Mouse (Mus musculus): Measurements from ENCODE around the gene Adarb2. TPM values are rescaled to one million over a fixed set of nuclear protein-coding genes. Genes with fewer than 3 reads are reported as not detected.

Adarb2 gene
- polyA plus RNA-seq, 1 experiment from 2014 or later = 30.4 TPM

DNA sequence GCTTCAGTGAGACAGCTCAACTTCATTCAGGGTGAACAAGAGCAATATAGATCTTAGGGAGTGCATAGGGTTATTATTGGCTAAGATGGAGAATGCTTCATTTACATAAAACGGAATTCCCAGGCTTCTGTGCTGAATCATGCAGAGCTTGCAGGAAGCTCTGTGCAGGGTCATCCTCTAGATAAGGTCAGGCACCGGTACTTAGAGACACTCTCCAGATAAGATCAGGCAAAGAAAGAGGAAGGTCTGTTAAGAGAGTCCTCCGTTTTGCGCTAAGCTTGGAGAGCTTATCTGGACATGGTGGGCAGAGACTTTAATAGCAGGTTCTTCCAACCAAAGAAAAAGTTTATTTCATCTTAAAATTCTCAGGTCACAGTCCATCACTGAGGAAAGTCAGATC, 542.9 kb downstream of the Adarb2 start:
- no peaks in the 10 kb centered on the region for H3K27me3 ChIP-seq (ENCODE audit: control insufficient read depth, insufficient read depth, low read length)
- DNase-seq (no peak), ATAC-seq (ENCODE audit: low FRiP score, low TSS enrichment) (no peak)
- no peak overlapping the region for H3K4me2 ChIP-seq (ENCODE audit: low read length)
- no peaks in the 10 kb centered on the region for H3K4me1 ChIP-seq (ENCODE audit: control insufficient read depth, insufficient read depth, low read length)
- no peaks in the 10 kb centered on the region for H3K36me3 ChIP-seq (ENCODE audit: control insufficient read depth, insufficient read depth, low read length)
- H3K4me3 ChIP-seq (replicated peaks; ENCODE audit: low read depth, low read length) = no peak overlapping the region
- 80% methylated on average over 4 of the region's 4 CpGs for WGBS
- H3K27ac ChIP-seq (replicated peaks; ENCODE audit: low read depth, low read length) = no peak overlapping the region
- no peaks in the 10 kb centered on the region for H3K9me3 ChIP-seq (ENCODE audit: control insufficient read depth, low read length)
- no peak overlapping the region for H3K9ac ChIP-seq (replicated peaks; ENCODE audit: low read length)

DNA sequence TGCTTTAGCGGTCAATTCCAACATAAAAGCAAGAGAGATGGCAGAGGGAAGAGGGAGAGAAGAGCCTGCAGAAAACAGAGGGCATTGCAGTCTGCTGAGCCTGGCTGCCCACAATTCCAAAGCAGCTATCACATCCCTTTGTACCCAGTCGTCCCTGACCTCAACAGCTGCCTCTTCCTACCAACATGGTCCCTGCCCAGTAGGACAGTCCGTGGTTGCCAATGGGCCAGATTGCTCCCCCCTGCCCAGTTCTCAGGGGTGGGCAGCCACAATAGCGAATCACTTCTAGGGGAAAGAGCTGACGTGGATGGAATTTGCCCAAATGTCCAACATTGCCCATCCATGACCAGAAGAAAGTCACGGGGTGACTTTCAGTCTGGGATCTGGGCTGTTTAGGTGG, 546.8 kb downstream of the Adarb2 start:
- 88% methylated on average over 6 of the region's 6 CpGs for WGBS
- Histone ChIP-seq H3K27ac (replicated peaks; ENCODE audit: low read depth, low read length) (no peak overlapping the region), H3K4me2 (ENCODE audit: low read length) (no peak overlapping the region), H3K36me3 (ENCODE audit: control insufficient read depth, insufficient read depth, low read length) (no peaks in the 10 kb centered on the region), H3K9me3 (ENCODE audit: control insufficient read depth, low read length) (no peaks in the 10 kb centered on the region), H3K4me3 (replicated peaks; ENCODE audit: low read depth, low read length) (no peak overlapping the region), H3K4me1 (ENCODE audit: control insufficient read depth, insufficient read depth, low read length) (no peaks in the 10 kb centered on the region), H3K27me3 (ENCODE audit: control insufficient read depth, insufficient read depth, low read length) (no peaks in the 10 kb centered on the region), H3K9ac (replicated peaks; ENCODE audit: low read length) (no peak overlapping the region)
- DNase-seq (no peak), ATAC-seq (ENCODE audit: low FRiP score, low TSS enrichment) (no peak)

DNA sequence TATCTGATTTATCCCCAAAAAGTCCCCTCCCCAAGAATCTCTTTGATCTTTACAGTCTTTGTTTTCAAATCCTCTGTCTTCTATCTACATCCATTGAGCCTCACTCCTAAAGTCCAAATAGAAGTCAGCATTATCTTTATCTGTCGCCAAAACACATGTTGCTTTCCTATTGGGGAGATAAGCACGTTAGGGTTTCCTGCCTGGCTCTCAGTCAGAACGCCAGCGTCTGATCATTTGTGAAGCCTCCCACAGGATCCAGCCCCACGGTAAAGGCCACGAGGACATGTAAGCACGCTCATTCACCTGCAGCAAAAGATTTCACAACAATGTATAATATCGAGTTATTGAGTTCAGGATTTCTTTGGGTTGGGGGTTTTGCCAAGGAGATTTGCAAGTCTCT, 558.3 kb downstream of the Adarb2 start:
- no peak overlapping the region for H3K4me2 ChIP-seq (ENCODE audit: low read length)
- WGBS = 68% methylated on average over 8 of the region's 8 CpGs
- ATAC-seq (ENCODE audit: low FRiP score, low TSS enrichment) = no peak

DNA sequence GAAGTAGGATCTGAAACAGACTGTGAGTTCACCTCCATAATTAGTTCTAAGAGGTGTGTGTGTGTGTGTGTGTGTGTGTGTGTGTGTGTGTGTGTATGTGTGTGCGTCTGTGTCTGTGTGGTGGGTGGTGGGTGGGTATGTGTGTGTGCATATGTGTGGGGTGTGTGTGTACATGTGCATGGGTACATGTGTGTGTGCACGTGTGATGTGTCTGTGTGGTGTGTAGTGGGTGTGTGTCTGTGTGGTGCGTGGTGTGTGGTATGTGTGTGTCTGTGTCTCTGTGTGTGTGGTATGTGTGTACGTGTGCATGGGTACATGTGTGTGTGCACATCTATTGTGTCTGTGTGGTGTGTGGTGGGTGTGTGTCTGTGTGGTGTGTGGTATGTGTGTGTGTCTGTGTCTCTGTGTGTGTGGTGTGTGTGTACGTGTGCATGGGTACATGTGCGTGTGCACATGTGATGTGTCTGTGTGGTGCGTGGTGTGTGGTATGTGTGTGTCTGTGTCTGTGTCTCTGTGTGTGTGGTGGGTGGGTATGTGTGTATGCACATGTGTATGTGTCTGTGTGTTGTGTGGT, 567.1 kb downstream of the Adarb2 start:
- ATAC-seq (ENCODE audit: low FRiP score, low TSS enrichment) (no peak; the same call in 1 of the 2 replicates), DNase-seq (no peak)
- Histone ChIP-seq H3K27ac (replicated peaks; ENCODE audit: low read depth, low read length) (no peak overlapping the region), H3K4me2 (ENCODE audit: low read length) (no peak overlapping the region), H3K9me3 (ENCODE audit: control insufficient read depth, low read length) (peaks cover 4% of the 10 kb centered on the region), H3K27me3 (ENCODE audit: control insufficient read depth, insufficient read depth, low read length) (no peaks in the 10 kb centered on the region), H3K4me1 (ENCODE audit: control insufficient read depth, insufficient read depth, low read length) (0 out of 2 replicates have a peak, but pooled peaks cover 2% of the 10 kb centered on the region), H3K9ac (replicated peaks; ENCODE audit: low read length) (no peak overlapping the region), H3K36me3 (ENCODE audit: control insufficient read depth, insufficient read depth, low read length) (no peaks in the 10 kb centered on the region), H3K4me3 (replicated peaks; ENCODE audit: low read depth, low read length) (no peak overlapping the region)
- WGBS = 98% methylated on average over 7 of the region's 7 CpGs

More for the DNA sequence above, 558.3 kb downstream of the Adarb2 start:
- Histone ChIP-seq H3K36me3 (ENCODE audit: control insufficient read depth, insufficient read depth, low read length) (no peaks in the 10 kb centered on the region), H3K27ac (replicated peaks; ENCODE audit: low read depth, low read length) (no peak overlapping the region), H3K4me1 (ENCODE audit: control insufficient read depth, insufficient read depth, low read length) (no peaks in the 10 kb centered on the region), H3K9me3 (ENCODE audit: control insufficient read depth, low read length) (no peaks in the 10 kb centered on the region), H3K9ac (replicated peaks; ENCODE audit: low read length) (no peak overlapping the region), H3K4me3 (replicated peaks; ENCODE audit: low read depth, low read length) (no peak overlapping the region), H3K27me3 (ENCODE audit: control insufficient read depth, insufficient read depth, low read length) (no peaks in the 10 kb centered on the region)
- no peak for DNase-seq

DNA sequence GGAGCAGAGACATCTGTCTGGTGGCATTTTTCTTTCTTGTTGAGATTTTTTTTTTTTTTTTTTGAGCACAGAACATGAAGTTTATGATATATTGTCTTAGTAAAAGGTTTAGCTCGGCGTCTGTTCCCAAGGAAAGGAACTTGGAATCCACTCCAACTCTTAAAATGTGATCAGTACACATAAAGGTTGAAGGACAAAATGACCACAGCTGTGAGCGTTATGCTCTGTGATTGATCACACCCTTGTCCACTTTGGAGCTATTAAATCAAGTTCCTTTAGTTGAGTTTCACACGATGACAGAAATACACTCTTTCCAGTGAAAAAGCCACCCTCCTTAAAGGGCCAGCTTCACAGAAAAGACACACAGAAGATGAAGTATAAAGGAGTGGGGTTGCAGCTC, 568.0 kb downstream of the Adarb2 start:
- H3K9ac ChIP-seq (replicated peaks; ENCODE audit: low read length) = no peak overlapping the region
- no peak overlapping the region for H3K4me2 ChIP-seq (ENCODE audit: low read length)
- 0 out of 2 replicates have a peak, but pooled peaks cover 4% of the 10 kb centered on the region for H3K4me1 ChIP-seq (ENCODE audit: control insufficient read depth, insufficient read depth, low read length)
- no peak overlapping the region for H3K27ac ChIP-seq (replicated peaks; ENCODE audit: low read depth, low read length)
- H3K36me3 ChIP-seq (ENCODE audit: control insufficient read depth, insufficient read depth, low read length) = no peaks in the 10 kb centered on the region
- ATAC-seq (ENCODE audit: low FRiP score, low TSS enrichment) = no peak
- H3K9me3 ChIP-seq (ENCODE audit: control insufficient read depth, low read length) = peaks cover 4% of the 10 kb centered on the region
- DNase-seq = no peak
- 87% methylated on average over 4 of the region's 4 CpGs for WGBS
- H3K4me3 ChIP-seq (replicated peaks; ENCODE audit: low read depth, low read length) = no peak overlapping the region
- H3K27me3 ChIP-seq (ENCODE audit: control insufficient read depth, insufficient read depth, low read length) = no peaks in the 10 kb centered on the region

DNA sequence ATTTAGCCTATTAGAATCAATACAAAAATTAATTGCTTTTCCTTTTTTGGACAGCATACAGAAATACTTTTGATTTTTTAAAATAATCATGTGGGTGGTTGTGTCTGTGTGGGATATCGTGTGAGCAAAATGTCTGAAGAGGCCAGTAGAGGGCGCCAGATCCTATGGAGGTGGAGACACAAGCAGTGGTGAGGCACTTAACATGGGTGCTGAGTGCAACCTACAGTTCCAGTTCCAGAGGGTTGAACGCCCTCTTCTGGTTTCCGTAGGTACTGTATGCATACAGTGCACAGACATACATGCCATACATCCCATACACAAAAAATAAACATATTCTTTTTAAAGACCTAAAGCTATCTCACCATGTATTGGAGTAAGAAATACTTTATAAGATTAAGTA, 577.8 kb downstream of the Adarb2 start:
- no peaks in the 10 kb centered on the region for H3K9me3 ChIP-seq (ENCODE audit: control insufficient read depth, low read length)
- no peak overlapping the region for H3K4me3 ChIP-seq (replicated peaks; ENCODE audit: low read depth, low read length)
- 0 out of 2 replicates have a peak, but pooled peaks cover 5% of the 10 kb centered on the region for H3K4me1 ChIP-seq (ENCODE audit: control insufficient read depth, insufficient read depth, low read length)
- no peak overlapping the region for H3K27ac ChIP-seq (replicated peaks; ENCODE audit: low read depth, low read length)
- WGBS = 52% methylated on average over 4 of the region's 4 CpGs
- ATAC-seq (ENCODE audit: low FRiP score, low TSS enrichment) (no peak), DNase-seq (peak; percentile 58)
- H3K36me3 ChIP-seq (ENCODE audit: control insufficient read depth, insufficient read depth, low read length) = no peaks in the 10 kb centered on the region
- H3K4me2 ChIP-seq (ENCODE audit: low read length) = no peak overlapping the region
- no peak overlapping the region for H3K9ac ChIP-seq (replicated peaks; ENCODE audit: low read length)
- H3K27me3 ChIP-seq (ENCODE audit: control insufficient read depth, insufficient read depth, low read length) = no peaks in the 10 kb centered on the region

DNA sequence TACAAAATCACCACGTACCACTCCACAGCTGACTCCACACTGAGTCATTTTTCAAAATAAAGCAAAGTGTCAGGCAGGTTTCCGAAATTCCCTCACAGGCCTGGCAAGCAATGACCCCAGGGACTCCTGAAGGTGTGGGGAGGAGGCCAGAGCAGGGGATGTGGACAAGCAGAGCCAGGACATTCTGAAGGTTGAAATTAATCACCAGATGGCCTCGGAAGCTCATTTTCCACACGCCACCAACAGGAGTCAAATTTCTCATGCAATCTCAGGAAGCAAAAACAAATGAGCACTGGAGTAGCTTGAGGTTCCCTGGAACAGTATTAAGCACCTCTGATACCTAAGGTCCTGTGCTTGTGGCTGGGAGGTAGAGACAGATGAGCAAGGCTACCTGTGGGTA, 580.0 kb downstream of the Adarb2 start:
- H3K4me3 ChIP-seq (replicated peaks; ENCODE audit: low read depth, low read length) = no peak overlapping the region
- H3K9ac ChIP-seq (replicated peaks; ENCODE audit: low read length) = no peak overlapping the region
- 70% methylated on average over 4 of the region's 4 CpGs for WGBS
- H3K4me1 ChIP-seq (ENCODE audit: control insufficient read depth, insufficient read depth, low read length) = 0 out of 2 replicates have a peak, but pooled peaks cover 5% of the 10 kb centered on the region
- no peak overlapping the region for H3K27ac ChIP-seq (replicated peaks; ENCODE audit: low read depth, low read length)
- no peaks in the 10 kb centered on the region; the same call in 1 of the 2 replicates for H3K27me3 ChIP-seq (ENCODE audit: control insufficient read depth, insufficient read depth, low read length)
- H3K4me2 ChIP-seq (ENCODE audit: low read length) = no peak overlapping the region
- H3K36me3 ChIP-seq (ENCODE audit: control insufficient read depth, insufficient read depth, low read length) = no peaks in the 10 kb centered on the region
- no peak for DNase-seq
- no peak for ATAC-seq (ENCODE audit: low FRiP score, low TSS enrichment)
- no peaks in the 10 kb centered on the region for H3K9me3 ChIP-seq (ENCODE audit: control insufficient read depth, low read length)

DNA sequence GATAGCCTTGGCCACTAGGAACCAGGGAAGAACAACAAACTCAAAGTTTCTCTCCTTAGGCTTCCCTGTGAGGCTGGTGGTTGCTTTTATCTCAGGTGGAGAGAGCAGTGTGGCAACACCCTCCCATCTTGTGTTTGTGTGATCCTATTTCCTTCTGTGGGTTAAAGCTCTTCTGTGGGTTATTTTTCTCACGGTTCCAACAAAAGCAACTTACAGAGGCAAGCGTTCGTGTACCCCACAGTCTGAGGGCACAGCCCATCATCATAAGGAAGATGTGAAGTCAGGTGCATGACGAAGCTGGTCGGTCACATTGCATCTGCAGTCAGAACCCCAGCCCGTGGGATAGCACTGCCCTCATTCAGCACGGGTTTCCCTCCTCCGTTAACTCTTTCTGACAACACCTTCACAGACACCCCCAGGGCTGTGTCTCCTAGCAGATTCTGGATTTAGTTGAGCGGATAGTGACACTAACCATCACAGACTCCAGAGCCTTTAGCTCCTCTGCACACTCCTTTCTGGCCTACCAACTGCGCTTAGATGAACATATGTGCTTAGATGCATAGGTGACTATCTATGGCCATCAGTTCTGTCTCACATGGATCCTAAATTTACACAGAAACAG, 581.1 kb downstream of the Adarb2 start:
- H3K27me3 ChIP-seq (ENCODE audit: control insufficient read depth, insufficient read depth, low read length) = no peaks in the 10 kb centered on the region; the same call in 1 of the 2 replicates
- no peak overlapping the region for H3K4me2 ChIP-seq (ENCODE audit: low read length)
- no peaks in the 10 kb centered on the region for H3K9me3 ChIP-seq (ENCODE audit: control insufficient read depth, low read length)
- ATAC-seq (ENCODE audit: low FRiP score, low TSS enrichment) (no peak), DNase-seq (no peak)
- no peak overlapping the region for H3K27ac ChIP-seq (replicated peaks; ENCODE audit: low read depth, low read length)
- H3K36me3 ChIP-seq (ENCODE audit: control insufficient read depth, insufficient read depth, low read length) = no peaks in the 10 kb centered on the region
- 90% methylated on average over 10 of the region's 10 CpGs for WGBS
- H3K4me3 ChIP-seq (replicated peaks; ENCODE audit: low read depth, low read length) = no peak overlapping the region
- no peak overlapping the region for H3K9ac ChIP-seq (replicated peaks; ENCODE audit: low read length)
- 0 out of 2 replicates have a peak, but pooled peaks cover 5% of the 10 kb centered on the region for H3K4me1 ChIP-seq (ENCODE audit: control insufficient read depth, insufficient read depth, low read length)
